15 mouse cellular contexts compared by ENCODE assay signal in genomic region chr6:59233651-59234050, GRCm38 (mm10).
"Had no signal": no experiment of that assay in that cellular context is flagged by ENCODE, and none has a peak within 500 bp of the region (broad histone marks: within the 10 kb centered on the region; RNA-seq: fewer than 3 reads in every experiment).

No protein-coding gene starts in this region.

- H3K4me1 ChIP-seq: limb, embryonic 10.5 days; liver, embryonic 15.5 days; megakaryocyte, embryonic 14.5 days; midbrain, embryonic 15.5 days; neural tube, embryonic 12.5 days; stomach, embryonic 15.5 days had no signal

- H3K4me2 ChIP-seq: liver, embryonic 11.5 days; liver, embryonic 15.5 days; midbrain, embryonic 11.5 days; midbrain, embryonic 15.5 days; neural tube, embryonic 12.5 days; stomach, embryonic 15.5 days had no signal

- H3K4me3 ChIP-seq: limb, embryonic 10.5 days; liver, embryonic 15.5 days; megakaryocyte, embryonic 14.5 days; midbrain, embryonic 15.5 days; neural tube, embryonic 12.5 days; stomach, embryonic 15.5 days had no signal

- H3K27me3 ChIP-seq: liver, embryonic 15.5 days; megakaryocyte, embryonic 14.5 days; midbrain, embryonic 15.5 days; neural tube, embryonic 12.5 days; stomach, embryonic 15.5 days had no signal

- DNase-seq: lung, adult 2 months; lung, postnatal 10 days; right cerebral cortex, postnatal 4 days; spleen, adult 18-20 months; thymus, postnatal 36 days had no signal

- H3K9me3 ChIP-seq: limb, embryonic 10.5 days; liver, embryonic 15.5 days; neural tube, embryonic 12.5 days; stomach, embryonic 15.5 days had no signal

- H3K27ac ChIP-seq: kidney, postnatal 0 days; limb, embryonic 10.5 days; liver, embryonic 15.5 days; macrophage; midbrain, embryonic 15.5 days; neural tube, embryonic 12.5 days; stomach, embryonic 15.5 days had no signal

- H3K36me3 ChIP-seq: limb, embryonic 10.5 days; liver, embryonic 15.5 days; midbrain, embryonic 15.5 days; neural tube, embryonic 12.5 days; stomach, embryonic 15.5 days had no signal

- ATAC-seq: midbrain, embryonic 15.5 days had no signal

- H3K9ac ChIP-seq: liver, embryonic 15.5 days; midbrain, embryonic 15.5 days; neural tube, embryonic 12.5 days; stomach, embryonic 15.5 days had no signal
